Mouse (Mus musculus): Measurements from ENCODE around the gene Inafm1. TPM values are rescaled to one million over a fixed set of nuclear protein-coding genes. Genes with fewer than 3 reads are reported as not detected.

The Inafm1 gene
- 2.1 TPM in 2 replicates for total RNA-seq (2012; rRNA removed)

GRCm38 (mm10) chr7:16273081-16273765, at the start of gene Inafm1:
Gene Inafm1, minus strand, starts transcription at chr7:16273617.
- Histone ChIP-seq H3K9me3 (ENCODE audit: control insufficient read depth, insufficient read depth, low read depth, low read length) (no peaks in the 10 kb centered on the region), H3K4me3 (ENCODE audit: insufficient read depth in 1 of 2, low read depth in 1 of 2, low read length in 2 of 2, poor library complexity in 1 of 2, severe bottlenecking in 1 of 2) (peak within 1 kb of the TSS; percentile 82 to 89), H3K36me3 (ENCODE audit: control insufficient read depth, insufficient read depth, low read length, poor library complexity, severe bottlenecking) (peaks cover 20% of the 10 kb centered on the region), H3K4me1 (ENCODE audit: control insufficient read depth in 2 of 2, insufficient read depth in 2 of 2, low read length in 2 of 2, poor library complexity in 1 of 2) (peaks cover 0 to 4% of the 10 kb centered on the region in 2 experiments; a peak in 1 of 4 replicates), H3K27ac (ENCODE audit: insufficient read depth, low read depth, low read length, poor library complexity, severe bottlenecking) (peak within 1 kb of the TSS; percentile 71), H3K9ac (ENCODE audit: insufficient read depth, low read depth, low read length, poor library complexity, severe bottlenecking) (peak within 1 kb of the TSS; percentile 76)
- TF ChIP-seq ZNF384 (IDR thresholded peaks at IDR 0.05; ENCODE audit: low read depth, low read length) (no peak), HCFC1 (IDR thresholded peaks at IDR 0.05; ENCODE audit: borderline replicate concordance, insufficient read depth, low read length) (peak; percentile 9; the same call in 1 of the 2 replicates)
- DNase-seq (ENCODE audit: low read depth, low spot score) = peak; percentile 90
- in situ Hi-C loops (cut with MboI; ENCODE audit: low sequenced_read_pairs in 2 of 2, unreplicated experiment in 2 of 2) = loop anchor here in 1 of 2 experiments (25.0 kb wide), 1 partner anchor 311 kb away; the partner anchor contains the start of gene Ehd2

- no peak for TF ChIP-seq ZNF384 (IDR thresholded peaks at IDR 0.05; ENCODE audit: low read depth, low read length)
- TF ChIP-seq MAFK (IDR thresholded peaks at IDR 0.05; ENCODE audit: insufficient read depth, low read depth, low read length) = no peak
- no peak for TF ChIP-seq CHD2 (IDR thresholded peaks at IDR 0.05; ENCODE audit: low read depth, low read length)
- no peak for TF ChIP-seq ZC3H11A (IDR thresholded peaks at IDR 0.05; ENCODE audit: borderline replicate concordance, low read depth, low read length)
- no peak for TF ChIP-seq HCFC1 (IDR thresholded peaks at IDR 0.05; ENCODE audit: borderline replicate concordance, insufficient read depth, low read length)
- DNase-seq (ENCODE audit: low read depth, low spot score) = no peak
- Histone ChIP-seq H3K36me3 (ENCODE audit: control insufficient read depth, insufficient read depth, low read length, poor library complexity, severe bottlenecking) (peaks cover 21% of the 10 kb centered on the region), H3K4me3 (ENCODE audit: insufficient read depth in 1 of 2, low read depth in 1 of 2, low read length in 2 of 2, poor library complexity in 1 of 2, severe bottlenecking in 1 of 2) (no peak overlapping the region), H3K27ac (ENCODE audit: insufficient read depth, low read depth, low read length, poor library complexity, severe bottlenecking) (no peak overlapping the region), H3K9ac (ENCODE audit: insufficient read depth, low read depth, low read length, poor library complexity, severe bottlenecking) (no peak overlapping the region), H3K9me3 (ENCODE audit: control insufficient read depth, insufficient read depth, low read depth, low read length) (no peaks in the 10 kb centered on the region), H3K4me1 (ENCODE audit: control insufficient read depth in 2 of 2, insufficient read depth in 2 of 2, low read length in 2 of 2, poor library complexity in 1 of 2) (peaks cover 0 to 6% of the 10 kb centered on the region in 2 experiments; a peak in 2 of 4 replicates)
- in situ Hi-C loops (cut with MboI; ENCODE audit: low sequenced_read_pairs in 2 of 2, unreplicated experiment in 2 of 2) = no loop called here
Observed at GRCm38 (mm10) chr7:16320479-16320878, 47.1 kb upstream of the Inafm1 start.

GRCm38 (mm10) chr7:16319216-16319615, 45.8 kb upstream of the Inafm1 start:
- TF ChIP-seq MAFK (IDR thresholded peaks at IDR 0.05; ENCODE audit: insufficient read depth, low read depth, low read length) (no peak), ZNF384 (IDR thresholded peaks at IDR 0.05; ENCODE audit: low read depth, low read length) (no peak)
- peaks cover 21% of the 10 kb centered on the region for H3K36me3 ChIP-seq (ENCODE audit: control insufficient read depth, insufficient read depth, low read length, poor library complexity, severe bottlenecking)
- no peak overlapping the region for H3K9ac ChIP-seq (ENCODE audit: insufficient read depth, low read depth, low read length, poor library complexity, severe bottlenecking)
- peaks cover 3 to 10% of the 10 kb centered on the region in 2 experiments; a peak in 2 of 4 replicates for H3K4me1 ChIP-seq (ENCODE audit: control insufficient read depth in 2 of 2, insufficient read depth in 2 of 2, low read length in 2 of 2, poor library complexity in 1 of 2)
- no peak overlapping the region for H3K27ac ChIP-seq (ENCODE audit: insufficient read depth, low read depth, low read length, poor library complexity, severe bottlenecking)
- H3K9me3 ChIP-seq (ENCODE audit: control insufficient read depth, insufficient read depth, low read depth, low read length) = no peaks in the 10 kb centered on the region
- no peak overlapping the region for H3K4me3 ChIP-seq (ENCODE audit: insufficient read depth in 1 of 2, low read depth in 1 of 2, low read length in 2 of 2, poor library complexity in 1 of 2, severe bottlenecking in 1 of 2)
- DNase-seq (ENCODE audit: low read depth, low spot score) = no peak
- in situ Hi-C loops (cut with MboI; ENCODE audit: low sequenced_read_pairs in 2 of 2, unreplicated experiment in 2 of 2) = no loop called here

GRCm38 (mm10) chr7:16317094-16317493, 43.7 kb upstream of the Inafm1 start:
- Histone ChIP-seq H3K9ac (ENCODE audit: insufficient read depth, low read depth, low read length, poor library complexity, severe bottlenecking) (peak overlapping the region; percentile 42; the same call in 1 of the 2 replicates), H3K27ac (ENCODE audit: insufficient read depth, low read depth, low read length, poor library complexity, severe bottlenecking) (peak overlapping the region; percentile 4; the same call in 1 of the 2 replicates)

More at GRCm38 (mm10) chr7:16317094-16317493, 43.7 kb upstream of the Inafm1 start:
- peak overlapping the region; percentile 14 to 44; a peak in 3 of 4 replicates for H3K4me3 ChIP-seq (ENCODE audit: insufficient read depth in 1 of 2, low read depth in 1 of 2, low read length in 2 of 2, poor library complexity in 1 of 2, severe bottlenecking in 1 of 2)
- in situ Hi-C loops (cut with MboI; ENCODE audit: low sequenced_read_pairs in 2 of 2, unreplicated experiment in 2 of 2) = no loop called here
- peaks cover 21% of the 10 kb centered on the region for H3K36me3 ChIP-seq (ENCODE audit: control insufficient read depth, insufficient read depth, low read length, poor library complexity, severe bottlenecking)
- H3K9me3 ChIP-seq (ENCODE audit: control insufficient read depth, insufficient read depth, low read depth, low read length) = no peaks in the 10 kb centered on the region
- peaks cover 3 to 14% of the 10 kb centered on the region in 2 experiments; a peak in 2 of 4 replicates for H3K4me1 ChIP-seq (ENCODE audit: control insufficient read depth in 2 of 2, insufficient read depth in 2 of 2, low read length in 2 of 2, poor library complexity in 1 of 2)
- TF ChIP-seq MAFK (IDR thresholded peaks at IDR 0.05; ENCODE audit: insufficient read depth, low read depth, low read length) (no peak), ZNF384 (IDR thresholded peaks at IDR 0.05; ENCODE audit: low read depth, low read length) (no peak), ZC3H11A (IDR thresholded peaks at IDR 0.05; ENCODE audit: borderline replicate concordance, low read depth, low read length) (no peak), HCFC1 (IDR thresholded peaks at IDR 0.05; ENCODE audit: borderline replicate concordance, insufficient read depth, low read length) (no peak), CHD2 (IDR thresholded peaks at IDR 0.05; ENCODE audit: low read depth, low read length) (no peak)
- DNase-seq (ENCODE audit: low read depth, low spot score) = no peak
